Mouse (Mus musculus): ENCODE data around the gene Mxra7. TPM values are rescaled to one million over a fixed set of nuclear protein-coding genes. Genes with fewer than 3 reads are reported as not detected.

The Mxra7 gene
- polyA plus RNA-seq, 1 experiment, result 17.8 TPM

DNA sequence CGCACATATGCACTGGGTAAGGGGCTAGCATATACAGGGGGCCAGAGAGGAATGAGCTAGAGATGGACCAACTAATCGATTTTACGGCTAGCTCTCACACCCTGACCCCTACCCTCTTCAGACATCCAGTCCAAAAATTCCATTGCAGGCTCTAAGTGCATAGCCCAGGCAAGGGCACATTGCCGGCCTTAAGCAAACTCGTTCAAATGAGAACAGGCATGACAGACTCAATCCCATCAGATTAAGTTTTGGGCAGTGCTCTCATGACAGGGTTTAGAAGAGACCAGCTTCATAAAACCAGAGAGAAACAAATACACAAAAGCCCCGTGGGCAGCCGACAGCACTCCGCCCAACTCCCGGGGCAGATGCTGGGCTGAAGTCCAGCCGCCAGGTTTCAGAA, 5.6 kb downstream of the Mxra7 start:
- TF ChIP-seq POLR2A (IDR thresholded peaks at IDR 0.05; ENCODE audit: extremely low read depth, insufficient read depth, low read length) (no peak), CTCF (IDR thresholded peaks at IDR 0.05; ENCODE audit: extremely low read depth, insufficient read depth, low read length) (no peak)
- no peak overlapping the region for H3K27ac ChIP-seq (ENCODE audit: insufficient read depth, low read length)
- no peak overlapping the region for H3K4me3 ChIP-seq (ENCODE audit: insufficient read depth, low read length)
- peaks cover 3% of the 10 kb centered on the region; the same call in 1 of the 2 replicates for H3K4me1 ChIP-seq (ENCODE audit: control insufficient read depth, insufficient read depth, low read length)

- H3K27ac ChIP-seq (ENCODE audit: insufficient read depth, low read length), result no peak overlapping the region
- peaks cover 3% of the 10 kb centered on the region; the same call in 1 of the 2 replicates for H3K4me1 ChIP-seq (ENCODE audit: control insufficient read depth, insufficient read depth, low read length)
- TF ChIP-seq CTCF (IDR thresholded peaks at IDR 0.05; ENCODE audit: extremely low read depth, insufficient read depth, low read length) (no peak), POLR2A (IDR thresholded peaks at IDR 0.05; ENCODE audit: extremely low read depth, insufficient read depth, low read length) (no peak)
- H3K4me3 ChIP-seq (ENCODE audit: insufficient read depth, low read length), result no peak overlapping the region
Measured at GRCm38 (mm10) chr11:116821057-116821940, 6.5 kb downstream of the Mxra7 start.

DNA sequence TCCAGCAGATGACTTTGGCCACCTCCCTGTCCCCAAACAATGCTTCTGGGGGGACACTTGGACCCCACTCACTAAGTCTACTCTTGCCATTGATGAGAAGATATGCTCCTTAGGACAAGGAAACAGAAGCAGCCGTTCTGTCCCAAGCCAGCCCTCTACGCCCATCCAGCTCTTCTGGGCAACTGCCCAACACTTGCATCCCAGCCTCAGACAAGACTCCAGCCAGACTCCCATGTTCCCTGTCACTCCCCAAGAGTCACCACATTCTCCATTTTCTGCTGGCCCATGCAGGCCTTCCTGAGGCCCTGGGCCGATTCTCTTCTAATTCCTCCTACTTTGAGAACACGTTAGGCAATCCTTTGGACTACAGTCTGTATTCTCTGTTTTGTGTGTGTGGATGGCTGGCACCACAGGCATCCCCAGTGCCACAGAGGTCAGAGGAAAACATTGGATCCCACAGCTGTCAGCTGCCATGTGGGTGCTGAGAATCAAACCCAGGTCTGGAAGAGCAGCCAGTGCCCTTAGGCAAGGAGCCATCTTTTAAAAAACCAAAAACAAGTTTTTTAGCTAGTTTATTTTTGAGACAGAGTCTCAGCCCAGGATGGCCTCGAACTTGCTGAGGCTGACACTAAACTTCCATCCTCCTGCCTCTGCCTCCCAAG, 7.8 kb downstream of the Mxra7 start:
- no peak overlapping the region for H3K27ac ChIP-seq (ENCODE audit: insufficient read depth, low read length)

GRCm38 (mm10) chr11:116818722-116819121, 9.1 kb downstream of the Mxra7 start:
- no peak for TF ChIP-seq POLR2A (IDR thresholded peaks at IDR 0.05; ENCODE audit: extremely low read depth, insufficient read depth, low read length)
- no peak for TF ChIP-seq CTCF (IDR thresholded peaks at IDR 0.05; ENCODE audit: extremely low read depth, insufficient read depth, low read length)
- Histone ChIP-seq H3K4me3 (ENCODE audit: insufficient read depth, low read length) (no peak overlapping the region), H3K4me1 (ENCODE audit: control insufficient read depth, insufficient read depth, low read length) (peaks cover 3% of the 10 kb centered on the region; the same call in 1 of the 2 replicates), H3K27ac (ENCODE audit: insufficient read depth, low read length) (no peak overlapping the region)

More for the DNA sequence above, 7.8 kb downstream of the Mxra7 start:
- peaks cover 3% of the 10 kb centered on the region; the same call in 1 of the 2 replicates for H3K4me1 ChIP-seq (ENCODE audit: control insufficient read depth, insufficient read depth, low read length)
- no peak overlapping the region for H3K4me3 ChIP-seq (ENCODE audit: insufficient read depth, low read length)
- TF ChIP-seq CTCF (IDR thresholded peaks at IDR 0.05; ENCODE audit: extremely low read depth, insufficient read depth, low read length), result no peak
- TF ChIP-seq POLR2A (IDR thresholded peaks at IDR 0.05; ENCODE audit: extremely low read depth, insufficient read depth, low read length), result no peak

DNA sequence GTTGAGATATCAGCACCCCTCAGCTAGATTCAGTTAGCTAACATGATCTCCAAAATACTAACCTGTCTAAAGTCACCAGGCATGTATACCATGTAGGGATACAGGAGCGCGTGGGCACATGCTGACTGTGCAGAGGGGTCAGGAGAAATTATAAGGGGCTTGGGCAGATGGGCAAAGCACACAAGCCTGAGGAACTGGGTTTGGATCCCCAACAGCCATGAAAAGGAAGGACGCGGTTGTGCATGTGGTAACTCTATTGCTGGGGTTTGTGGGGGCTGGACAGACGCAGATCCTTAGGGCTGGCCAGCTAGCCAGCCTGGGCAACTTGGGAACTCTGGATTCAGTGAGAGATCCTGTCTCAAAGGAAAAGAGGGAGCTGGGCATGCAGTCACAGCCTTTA, 10.3 kb downstream of the Mxra7 start:
- Histone ChIP-seq H3K4me1 (ENCODE audit: control insufficient read depth, insufficient read depth, low read length) (peaks cover 3% of the 10 kb centered on the region; the same call in 1 of the 2 replicates), H3K27ac (ENCODE audit: insufficient read depth, low read length) (no peak overlapping the region), H3K4me3 (ENCODE audit: insufficient read depth, low read length) (no peak overlapping the region)
- TF ChIP-seq CTCF (IDR thresholded peaks at IDR 0.05; ENCODE audit: extremely low read depth, insufficient read depth, low read length), result no peak
- TF ChIP-seq POLR2A (IDR thresholded peaks at IDR 0.05; ENCODE audit: extremely low read depth, insufficient read depth, low read length), result no peak

- Histone ChIP-seq H3K4me3 (ENCODE audit: insufficient read depth, low read length) (no peak overlapping the region), H3K27ac (ENCODE audit: insufficient read depth, low read length) (no peak overlapping the region), H3K4me1 (ENCODE audit: control insufficient read depth, insufficient read depth, low read length) (no peaks in the 10 kb centered on the region)
- no peak for TF ChIP-seq POLR2A (IDR thresholded peaks at IDR 0.05; ENCODE audit: extremely low read depth, insufficient read depth, low read length)
- no peak for TF ChIP-seq CTCF (IDR thresholded peaks at IDR 0.05; ENCODE audit: extremely low read depth, insufficient read depth, low read length)
Measured at GRCm38 (mm10) chr11:116816769-116817168, 11.1 kb downstream of the Mxra7 start.

DNA sequence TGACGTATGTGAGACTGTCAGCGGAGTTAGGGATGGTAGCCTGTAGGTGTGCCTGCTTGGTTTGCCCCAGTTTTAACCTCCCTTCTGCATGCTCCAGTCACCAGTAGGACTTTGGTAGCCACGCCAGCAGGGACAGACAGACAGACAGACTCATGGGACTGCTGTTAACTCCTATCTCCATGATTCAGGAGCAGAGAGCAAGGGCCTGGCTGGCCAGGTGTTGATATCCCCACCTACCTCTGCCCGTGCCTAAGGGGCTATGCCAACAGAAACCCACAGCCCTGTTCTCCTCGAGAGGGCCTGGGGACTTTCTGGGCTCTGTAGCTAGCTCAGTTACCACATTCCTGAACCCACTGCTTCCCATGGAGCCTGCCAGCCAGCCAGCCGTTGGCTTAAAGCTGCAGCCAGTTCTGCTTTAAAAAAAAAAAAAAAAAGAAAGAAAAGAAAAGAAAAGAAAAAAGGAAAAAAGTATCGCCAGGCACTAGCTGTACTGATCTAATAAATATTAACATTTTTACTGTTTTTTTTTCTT, 12.9 kb downstream of the Mxra7 start:
- peak overlapping the region; percentile 22; the same call in 1 of the 2 replicates for H3K27ac ChIP-seq (ENCODE audit: insufficient read depth, low read length)
- H3K4me1 ChIP-seq (ENCODE audit: control insufficient read depth, insufficient read depth, low read length), result peaks cover 3% of the 10 kb centered on the region; the same call in 1 of the 2 replicates
- no peak for TF ChIP-seq POLR2A (IDR thresholded peaks at IDR 0.05; ENCODE audit: extremely low read depth, insufficient read depth, low read length)
- TF ChIP-seq CTCF (IDR thresholded peaks at IDR 0.05; ENCODE audit: extremely low read depth, insufficient read depth, low read length), result no peak
- H3K4me3 ChIP-seq (ENCODE audit: insufficient read depth, low read length), result no peak overlapping the region

GRCm38 (mm10) chr11:116814076-116814883, 13.6 kb downstream of the Mxra7 start:
- TF ChIP-seq POLR2A (IDR thresholded peaks at IDR 0.05; ENCODE audit: extremely low read depth, insufficient read depth, low read length) (no peak), CTCF (IDR thresholded peaks at IDR 0.05; ENCODE audit: extremely low read depth, insufficient read depth, low read length) (no peak)
- Histone ChIP-seq H3K4me3 (ENCODE audit: insufficient read depth, low read length) (no peak overlapping the region), H3K27ac (ENCODE audit: insufficient read depth, low read length) (peak overlapping the region; percentile 22; the same call in 1 of the 2 replicates), H3K4me1 (ENCODE audit: control insufficient read depth, insufficient read depth, low read length) (peaks cover 3% of the 10 kb centered on the region; the same call in 1 of the 2 replicates)

DNA sequence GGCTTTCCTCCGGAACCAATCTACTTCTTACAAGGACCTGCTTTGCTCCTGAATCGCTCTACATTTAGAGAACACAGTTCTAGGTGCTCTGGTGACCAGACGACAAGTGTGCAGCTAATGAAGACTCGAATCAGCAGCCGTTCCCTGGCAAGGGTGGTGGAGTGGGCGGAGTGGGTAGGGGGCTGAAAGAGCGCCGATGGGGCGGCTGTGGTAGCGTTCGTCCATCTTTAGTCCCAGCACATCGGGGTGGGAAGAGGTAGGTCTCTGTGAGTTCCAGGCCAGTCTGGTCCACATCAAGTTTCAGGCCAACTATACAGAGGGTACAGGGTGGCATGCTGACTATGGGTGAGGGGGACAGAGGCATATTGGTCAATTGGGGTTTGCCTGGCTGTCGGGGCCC, 14.2 kb downstream of the Mxra7 start:
- Histone ChIP-seq H3K4me3 (ENCODE audit: insufficient read depth, low read length) (no peak overlapping the region), H3K27ac (ENCODE audit: insufficient read depth, low read length) (no peak overlapping the region), H3K4me1 (ENCODE audit: control insufficient read depth, insufficient read depth, low read length) (peaks cover 3% of the 10 kb centered on the region; the same call in 1 of the 2 replicates)
- no peak for TF ChIP-seq CTCF (IDR thresholded peaks at IDR 0.05; ENCODE audit: extremely low read depth, insufficient read depth, low read length)
- no peak for TF ChIP-seq POLR2A (IDR thresholded peaks at IDR 0.05; ENCODE audit: extremely low read depth, insufficient read depth, low read length)
